Mouse (Mus musculus) c-Kit-positive CD71-positive TER-119-positive erythroid progenitor cells, embryonic 14.5 days (primary cell): ENCODE data around the gene Ap1b1.

Experiments used
- DNase-seq: peaks from one replicate; pipeline ENCODE4 v3.0.0-alpha.2; 2013; ENCODE audit warnings: low spot score

The Ap1b1 gene

DNA sequence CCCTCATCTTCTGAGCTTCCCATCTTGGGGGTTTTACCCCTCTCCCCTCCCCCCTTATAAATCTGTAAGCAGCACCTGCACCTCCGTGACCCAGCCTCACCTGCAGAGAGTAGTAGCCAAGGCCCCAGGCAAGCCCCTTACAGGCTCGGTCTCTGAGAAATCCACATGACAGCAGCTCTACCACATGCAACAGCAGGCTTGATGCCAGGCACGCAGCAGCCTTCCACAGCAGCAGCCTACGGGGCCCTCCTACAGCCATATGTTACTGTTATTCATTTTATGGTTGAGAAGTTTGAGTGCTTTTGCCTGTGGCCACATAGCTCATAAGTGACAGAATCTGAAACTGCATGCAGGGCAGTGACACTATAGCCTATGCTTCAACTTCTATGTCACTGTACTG, 48.8 kb downstream of the Ap1b1 start:
- no peak for DNase-seq

GRCm38 (mm10) chr11:5037146-5037854, 50.7 kb downstream of the Ap1b1 start:
- DNase-seq = no peak

- DNase-seq = no peak
Measured at GRCm38 (mm10) chr11:5040585-5040984, 54.0 kb downstream of the Ap1b1 start.

DNA sequence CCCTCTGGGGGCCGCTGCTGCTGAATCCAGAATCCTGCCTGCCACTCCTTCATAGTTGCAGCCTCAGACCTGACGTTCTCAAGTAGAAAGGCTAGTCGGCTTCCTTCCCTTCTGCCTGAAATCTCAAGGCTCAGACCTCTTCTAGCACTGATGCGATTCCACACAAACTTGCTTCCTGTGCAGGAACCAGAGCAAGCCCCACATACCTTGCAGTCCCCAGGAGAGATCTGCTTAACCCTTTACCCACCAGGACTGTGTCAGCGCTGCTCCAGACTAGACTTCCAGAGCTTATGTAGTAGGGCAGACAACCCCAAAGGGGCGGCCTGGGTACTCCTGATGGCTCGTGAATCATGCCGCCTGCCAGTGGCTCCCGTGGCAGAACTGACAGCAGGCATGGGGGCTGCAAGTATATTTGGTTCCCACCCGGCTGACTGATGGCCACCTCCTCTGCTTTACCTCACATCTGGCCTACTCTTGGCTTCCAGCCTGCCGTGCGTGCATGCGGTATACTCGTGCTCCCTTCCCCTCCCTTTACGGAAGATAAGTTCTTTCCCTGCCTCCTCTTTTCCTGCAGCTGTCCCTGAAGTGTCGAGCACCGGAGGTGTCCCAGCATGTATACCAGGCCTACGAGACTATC, 54.6 kb downstream of the Ap1b1 start:
- no peak for DNase-seq

DNA sequence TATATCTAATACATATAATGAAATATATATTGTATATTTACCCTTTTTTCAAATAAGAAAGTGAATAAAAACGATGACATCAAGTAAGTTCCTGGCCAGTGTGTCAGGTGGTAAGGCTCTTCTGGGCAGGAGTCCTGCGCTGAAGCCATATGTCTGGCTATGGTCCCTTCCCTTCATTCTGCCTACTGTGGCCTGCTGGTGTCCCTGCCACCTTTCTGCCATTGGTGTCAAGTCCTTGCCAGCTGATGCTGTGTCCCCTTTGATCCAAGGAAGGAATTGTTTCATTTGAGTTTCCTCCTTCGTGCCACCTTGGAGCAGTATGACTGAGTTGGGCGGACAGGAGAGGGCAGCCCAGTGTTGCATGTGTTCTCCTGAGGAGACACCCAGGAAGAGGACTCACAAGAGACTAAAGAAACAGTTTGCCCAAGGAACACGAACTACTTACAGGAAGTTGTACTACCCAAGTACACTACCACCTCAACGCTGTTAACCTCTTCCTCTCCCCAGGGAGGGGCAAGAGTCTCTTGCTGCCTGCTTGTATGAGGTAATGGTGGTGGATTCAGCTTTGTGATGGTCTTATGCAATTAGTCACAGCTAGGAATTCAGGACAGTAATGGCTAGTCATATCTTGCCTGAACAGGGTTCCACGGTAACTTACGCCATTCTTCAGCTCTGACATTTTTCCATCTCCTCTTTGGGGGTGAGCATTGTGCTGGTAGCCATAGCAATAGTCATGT, 56.2 kb downstream of the Ap1b1 start:
- DNase-seq = no peak

DNA sequence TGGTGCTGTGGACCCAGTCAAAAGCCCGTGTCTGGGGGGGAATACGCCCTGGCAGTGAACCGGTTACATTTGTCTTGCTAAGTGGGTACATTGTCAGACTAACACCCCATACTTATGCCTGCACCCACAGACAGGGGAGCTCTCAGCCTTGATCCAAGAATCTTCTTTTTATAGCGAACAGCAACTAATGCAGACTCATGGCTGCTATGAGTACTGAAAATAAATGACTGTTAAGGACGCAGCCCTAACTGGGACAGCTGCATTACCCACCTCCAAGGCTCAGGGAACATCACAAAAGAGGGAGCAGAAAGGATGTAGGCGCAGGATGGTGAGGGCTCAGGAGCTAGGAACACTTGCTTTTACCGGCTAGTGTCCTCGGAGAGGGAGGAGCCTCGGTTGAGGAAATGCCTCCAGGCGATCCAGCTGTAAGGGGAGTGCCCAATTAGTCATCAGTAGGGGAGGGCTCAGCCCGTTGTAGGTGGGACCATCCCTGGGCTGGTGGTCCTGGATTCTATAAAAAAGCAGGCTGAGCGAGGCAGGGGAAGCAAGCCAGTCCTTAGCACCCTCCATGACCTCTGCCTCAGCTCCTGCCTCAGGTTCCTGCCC, 59.8 kb downstream of the Ap1b1 start:
- no peak for DNase-seq

GRCm38 (mm10) chr11:5051629-5052028, 65.0 kb downstream of the Ap1b1 start:
- no peak for DNase-seq

DNA sequence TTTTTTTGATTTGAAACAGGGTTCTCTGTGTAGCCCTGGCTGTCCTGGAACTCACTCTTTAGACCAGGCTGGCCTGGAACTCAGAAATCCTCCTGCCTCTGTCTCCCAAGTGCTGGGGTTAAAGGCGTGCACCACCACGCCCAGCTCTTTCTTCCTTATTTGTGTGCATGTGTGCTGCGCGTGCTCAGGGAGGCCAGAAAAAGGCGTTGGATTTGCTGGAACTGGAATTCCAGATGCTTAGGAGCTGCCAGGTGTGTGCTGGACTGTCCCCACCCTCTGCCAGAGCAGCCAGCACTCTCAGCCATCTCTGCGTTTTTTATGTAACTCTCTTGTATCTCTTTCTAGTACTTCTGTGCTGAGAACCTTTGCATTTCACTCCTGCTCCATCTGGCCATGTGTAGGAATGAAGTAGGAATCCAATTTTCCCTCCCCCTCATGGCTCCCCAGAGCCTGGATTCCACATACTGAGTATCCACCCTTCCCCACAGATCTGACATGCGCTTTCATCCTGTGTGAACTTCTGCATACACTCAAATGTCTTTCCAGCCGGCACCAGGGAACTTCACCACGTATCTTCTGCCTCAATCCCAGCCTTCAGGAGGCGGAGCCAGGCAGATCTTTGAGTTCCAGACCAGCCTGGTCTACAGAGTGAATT, 65.7 kb downstream of the Ap1b1 start:
- DNase-seq = no peak

DNA sequence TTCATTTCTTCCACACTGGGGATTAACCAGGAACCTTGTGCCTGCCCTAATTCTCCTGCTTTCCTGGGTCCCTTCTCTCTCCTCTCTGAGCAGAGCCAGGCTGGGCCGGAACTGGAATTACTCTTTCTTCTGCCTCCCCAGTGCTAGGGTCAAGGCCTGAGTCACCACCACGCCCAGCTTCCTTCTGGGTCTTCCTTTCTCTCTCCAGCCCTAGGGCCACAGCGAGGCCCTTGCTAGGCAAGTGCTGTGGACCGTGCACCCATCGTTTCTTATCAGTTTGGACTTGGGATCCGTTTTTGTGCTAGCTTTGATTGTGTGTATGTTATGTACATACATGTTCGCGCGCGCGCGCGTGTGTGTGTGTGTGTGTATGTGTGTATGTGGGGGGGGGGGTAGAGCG, 67.5 kb downstream of the Ap1b1 start:
- DNase-seq = no peak

DNA sequence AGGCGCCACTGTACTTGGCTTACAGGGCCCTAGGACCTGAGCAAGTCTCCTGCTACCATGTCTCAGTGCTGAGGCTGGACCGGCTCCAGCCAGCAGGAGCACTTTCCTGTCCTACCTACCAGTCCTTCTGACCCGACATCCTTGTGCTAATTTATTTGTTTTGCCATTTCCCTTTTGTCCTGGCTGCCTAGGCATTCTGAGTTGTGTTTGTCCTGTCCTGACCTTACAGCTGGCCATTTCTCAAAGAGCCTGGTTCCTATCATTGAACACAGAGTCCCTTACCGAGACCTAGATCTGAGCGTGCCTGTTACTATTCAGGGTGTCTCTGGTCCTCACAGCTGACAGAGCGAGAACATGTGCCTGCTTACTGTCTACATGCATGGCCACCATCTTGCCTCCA, 68.2 kb downstream of the Ap1b1 start:
- DNase-seq = no peak

- DNase-seq = no peak
Measured at GRCm38 (mm10) chr11:5055945-5056938, 69.6 kb downstream of the Ap1b1 start.

DNA sequence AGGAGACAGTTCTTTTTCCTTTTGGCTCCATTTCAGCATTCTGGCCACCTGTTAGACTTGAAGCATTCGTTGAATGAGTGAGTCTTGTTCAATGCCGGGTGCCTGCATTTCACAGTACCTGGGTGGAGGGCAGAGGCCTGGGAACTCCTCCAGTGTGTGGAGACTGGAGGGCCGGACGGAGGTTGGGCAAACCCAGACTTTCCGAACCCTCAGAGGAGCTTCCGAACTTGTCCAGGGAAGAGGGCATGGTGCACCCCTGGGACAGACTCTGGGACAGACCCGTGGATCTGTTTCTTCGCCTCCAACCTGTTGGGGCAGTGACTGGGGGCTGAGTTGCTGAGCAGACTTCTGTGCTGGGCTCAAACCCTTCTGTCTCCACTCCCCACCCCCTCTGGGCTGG, 70.4 kb downstream of the Ap1b1 start:
- no peak for DNase-seq

DNA sequence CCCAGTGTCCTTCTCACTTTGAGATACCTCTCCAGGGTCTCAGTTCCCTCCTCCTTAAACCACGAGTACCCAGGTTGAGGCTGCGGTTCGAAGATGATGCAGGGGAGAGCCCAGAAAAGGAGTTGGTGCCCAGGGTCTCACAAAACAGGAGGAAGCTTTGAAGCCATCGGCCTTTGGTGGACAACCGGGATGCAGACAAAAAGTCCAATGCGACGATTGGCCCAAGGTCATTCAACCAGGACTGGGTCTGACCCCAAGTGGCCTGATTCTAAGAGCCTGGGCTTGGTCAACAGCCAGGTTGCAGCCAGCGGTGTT, 70.9 kb downstream of the Ap1b1 start:
- no peak for DNase-seq

GRCm38 (mm10) chr11:5057856-5058641, 71.4 kb downstream of the Ap1b1 start, which contains the start of gene Rasl10a:
TSS of gene Rasl10a (plus strand) at chr11:5058128.
- no peak for DNase-seq

- DNase-seq = no peak
Measured at GRCm38 (mm10) chr11:5058783-5059182, 72.2 kb downstream of the Ap1b1 start.

- no peak for DNase-seq
Measured at GRCm38 (mm10) chr11:5059230-5059629, 72.6 kb downstream of the Ap1b1 start.

GRCm38 (mm10) chr11:5059704-5060156, 73.1 kb downstream of the Ap1b1 start:
- no peak for DNase-seq

DNA sequence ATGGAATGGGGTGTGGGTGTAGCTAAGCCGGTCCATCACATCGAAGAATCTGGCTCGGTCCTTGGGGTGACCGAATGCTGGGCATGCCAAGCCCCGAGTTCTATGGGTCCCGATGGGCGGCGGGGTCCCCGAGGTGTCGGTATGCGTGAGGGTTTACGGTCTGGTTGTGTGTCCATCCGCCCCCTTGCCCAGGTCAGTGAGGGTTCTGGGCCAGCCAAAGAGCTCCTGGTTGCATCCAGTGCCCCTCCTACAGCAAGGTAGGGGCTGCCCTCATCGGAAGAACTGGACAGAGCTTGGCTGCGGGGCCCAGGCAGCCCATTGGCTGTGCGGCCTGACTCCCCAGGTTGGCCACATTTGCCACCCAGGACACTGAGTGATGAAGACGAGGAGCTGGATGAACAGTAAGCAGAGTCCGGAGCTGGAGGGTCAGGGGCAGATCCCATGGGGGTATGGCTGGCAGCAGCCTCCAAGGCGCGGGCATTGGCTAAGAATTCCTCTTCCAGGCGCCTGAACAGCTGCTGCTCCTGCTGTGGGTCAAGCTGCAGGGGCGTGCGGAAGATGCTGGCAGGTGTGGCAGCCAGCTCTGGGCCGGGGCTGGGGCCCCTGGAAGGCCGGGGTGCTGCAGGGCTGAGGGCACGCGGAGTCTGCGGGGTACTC, 74.3 kb downstream of the Ap1b1 start:
- no peak for DNase-seq

DNA sequence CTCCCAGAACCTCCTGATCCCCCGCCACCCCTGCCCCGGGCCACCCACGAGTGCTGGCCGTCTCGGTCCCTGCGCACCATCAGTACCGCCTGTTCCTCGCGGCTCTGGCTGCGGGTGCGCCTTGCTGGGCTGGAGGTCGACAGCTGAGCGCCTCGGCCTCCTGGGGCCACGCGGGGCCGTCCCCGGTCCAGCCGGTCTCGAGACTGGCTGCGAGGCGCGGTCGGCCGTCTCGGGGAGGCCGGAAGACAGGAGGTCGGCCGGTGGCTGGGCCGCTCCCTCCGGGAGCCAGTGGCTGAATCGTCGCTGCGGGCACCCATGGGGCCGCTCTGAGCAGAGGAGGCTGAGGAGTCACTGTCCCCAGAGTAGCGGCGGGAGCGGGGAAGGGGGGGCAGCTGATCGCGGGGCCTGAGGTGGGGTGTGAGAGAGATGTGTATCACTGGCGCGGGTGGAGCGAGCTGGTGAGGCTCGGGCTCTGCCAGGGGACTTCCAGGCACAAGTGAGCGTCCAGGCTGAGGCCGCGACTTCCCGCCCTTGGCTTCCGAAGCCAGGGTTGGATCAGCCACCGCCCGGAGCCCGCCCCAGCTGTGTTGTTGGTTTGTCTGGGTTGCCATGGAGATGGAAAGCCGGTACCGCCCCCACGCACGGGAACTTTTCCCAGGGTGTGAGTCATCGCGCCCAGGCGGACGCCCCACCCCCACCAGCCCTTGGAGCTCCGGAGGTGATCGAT, 75.0 kb downstream of the Ap1b1 start:
- peak; percentile 82 for DNase-seq
